21 mouse cellular contexts compared by ENCODE assay signal in the genomic region with DNA sequence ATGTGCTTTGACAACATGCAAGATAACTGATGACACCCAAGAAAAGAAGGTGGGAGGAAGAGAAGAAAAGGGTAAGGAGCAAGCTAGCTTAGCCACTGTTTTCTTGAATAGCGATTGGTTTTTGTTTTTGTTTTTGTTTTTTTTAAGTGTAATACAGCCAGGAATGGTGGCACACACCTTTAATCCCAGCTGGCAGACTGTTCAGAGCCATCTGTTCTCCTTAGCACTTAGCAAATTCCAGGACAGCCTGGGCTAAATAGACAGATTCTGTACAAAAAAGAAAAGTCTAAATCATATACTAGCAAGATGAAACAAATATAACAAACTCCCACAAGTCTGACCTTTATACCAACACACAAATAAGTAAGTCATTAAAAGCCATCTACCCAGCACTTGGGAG. TPM values are rescaled to one million over a fixed set of nuclear protein-coding genes. Genes with fewer than 3 reads are reported as not detected.
DNase-seq lines count a peak whose midpoint lies in the region; ATAC-seq and TF ChIP-seq lines count a peak whose summit lies in the region.
"Had no signal": no experiment of that assay in that cellular context is flagged by ENCODE, and none has a peak within 500 bp of the region (broad histone marks: within the 10 kb centered on the region; RNA-seq: fewer than 3 reads in every experiment).

No protein-coding gene starts in this region.

- no peak overlapping the region for H3K4me2 ChIP-seq in kidney, embryonic 14.5 days (replicated peaks; ENCODE audit: low read depth, low read length)
- no peak overlapping the region for H3K4me2 ChIP-seq in hindbrain, embryonic 14.5 days (replicated peaks)
- H3K4me2 ChIP-seq: forebrain, embryonic 15.5 days; heart, embryonic 13.5 days had no signal

- H3K27me3 ChIP-seq in kidney, adult 2 months (replicated peaks; ENCODE audit: control insufficient read depth, insufficient read depth, low read length) = no peaks in the 10 kb centered on the region
- no peaks in the 10 kb centered on the region for H3K27me3 ChIP-seq in kidney, embryonic 14.5 days (ENCODE audit: control insufficient read depth, insufficient read depth, low read length)
- H3K27me3 ChIP-seq in hindbrain, embryonic 14.5 days (ENCODE audit: control insufficient read depth, insufficient read depth, low read length) = no peaks in the 10 kb centered on the region
- H3K27me3 ChIP-seq: forebrain, embryonic 15.5 days; heart, embryonic 13.5 days had no signal

- TF ChIP-seq CTCF in kidney, adult 2 months (conservative IDR thresholded peaks at IDR 0.05; ENCODE audit: insufficient read depth, insufficient read length, low read depth, low read length) = no peak

- no peak overlapping the region for H3K9ac ChIP-seq in kidney, embryonic 14.5 days (ENCODE audit: low read depth, low read length)
- H3K9ac ChIP-seq in hindbrain, embryonic 14.5 days = no peak overlapping the region
- H3K9ac ChIP-seq: forebrain, embryonic 15.5 days; heart, embryonic 13.5 days had no signal

- H3K4me1 ChIP-seq in kidney, adult 2 months (ENCODE audit: control insufficient read depth, insufficient read depth, low read length) = peaks cover 25% of the 10 kb centered on the region
- H3K4me1 ChIP-seq in kidney, embryonic 14.5 days (ENCODE audit: control insufficient read depth, insufficient read depth, low read length) = peaks cover 9% of the 10 kb centered on the region; the same call in 1 of the 2 replicates
- no peaks in the 10 kb centered on the region for H3K4me1 ChIP-seq in hindbrain, embryonic 14.5 days (replicated peaks; ENCODE audit: control insufficient read depth, insufficient read depth, low read length)

- H3K9me3 ChIP-seq in kidney, embryonic 14.5 days (ENCODE audit: control insufficient read depth, low read length) = no peaks in the 10 kb centered on the region
- no peaks in the 10 kb centered on the region for H3K9me3 ChIP-seq in hindbrain, embryonic 14.5 days (ENCODE audit: control insufficient read depth, low read length)
- H3K9me3 ChIP-seq: embryonic facial prominence, embryonic 10.5 days; forebrain, embryonic 15.5 days; G1E; heart, embryonic 13.5 days had no signal

- ATAC-seq in cerebellum, adult (ENCODE audit: insufficient number of reproducible peaks, low FRiP score, low TSS enrichment) = peak; percentile 52; the same call in 1 of the 2 replicates
- ATAC-seq in kidney, embryonic 14.5 days (ENCODE audit: low FRiP score, low TSS enrichment) = no peak
- ATAC-seq in hindbrain, embryonic 14.5 days (ENCODE audit: low FRiP score) = no peak
- ATAC-seq: CD4-positive, CD25-positive, alpha-beta regulatory T cell, adult 4 months; forebrain, embryonic 15.5 days; hindbrain, embryonic 16.5 days; inflammation-experienced regulatory T-cells, adult 6 months; intestine, postnatal 0 days had no signal

- TF ChIP-seq POLR2A in kidney, adult 2 months (IDR thresholded peaks at IDR 0.05; ENCODE audit: low read depth, low read length) = no peak

- WGBS in kidney, adult 2 months = 70% methylated on average over 1 of the region's 1 CpGs
- whole genome bisulfite sequencing in kidney, embryonic 14.5 days = 73% methylated on average over 1 of the region's 1 CpGs
- WGBS in hindbrain, embryonic 14.5 days = 80% methylated on average over 1 of the region's 1 CpGs

- no peaks in the 10 kb centered on the region for H3K36me3 ChIP-seq in kidney, adult 2 months (ENCODE audit: control insufficient read depth, insufficient read depth, low read length)
- H3K36me3 ChIP-seq in kidney, embryonic 14.5 days (ENCODE audit: control insufficient read depth, insufficient read depth, low read length) = no peaks in the 10 kb centered on the region
- no peaks in the 10 kb centered on the region for H3K36me3 ChIP-seq in hindbrain, embryonic 14.5 days (replicated peaks; ENCODE audit: control insufficient read depth, insufficient read depth)
- H3K36me3 ChIP-seq: embryonic facial prominence, embryonic 10.5 days; forebrain, embryonic 15.5 days; G1E; heart, embryonic 13.5 days had no signal

- DNase-seq in cerebellum, postnatal 4 days (ENCODE audit: low spot score in 2 of 2) = no peak
- no peak for DNase-seq in kidney, adult 2 months
- DNase-seq in cerebellum, adult 8-10 months = peak; percentile 53
- DNase-seq in cerebellum, postnatal 36 days = peak; percentile 41 to 52
- DNase-seq in adrenal gland, postnatal 14 days = no peak
- no peak for DNase-seq in hindbrain, embryonic 14.5 days (ENCODE audit: low spot score)
- DNase-seq: adrenal gland, adult 8-10 months; B cell, adult 2 months; gastrocnemius, postnatal 36 days; heart, adult 11 months; heart, postnatal 36 days had no signal

- H3K27ac ChIP-seq in kidney, adult 2 months (ENCODE audit: insufficient read depth, low read depth, low read length) = peak overlapping the region; percentile 22; the same call in 1 of the 2 replicates
- H3K27ac ChIP-seq in kidney, embryonic 14.5 days (ENCODE audit: low read depth, low read length) = no peak overlapping the region
- no peak overlapping the region for H3K27ac ChIP-seq in hindbrain, embryonic 14.5 days
- H3K27ac ChIP-seq: embryonic facial prominence, embryonic 10.5 days; forebrain, embryonic 15.5 days; heart, embryonic 13.5 days had no signal

- H3K4me3 ChIP-seq in kidney, adult 2 months (ENCODE audit: insufficient read depth, low read depth, low read length) = no peak overlapping the region
- H3K4me3 ChIP-seq in kidney, embryonic 14.5 days (ENCODE audit: low read length) = no peak overlapping the region
- no peak overlapping the region for H3K4me3 ChIP-seq in hindbrain, embryonic 14.5 days (replicated peaks; ENCODE audit: low read length)
- H3K4me3 ChIP-seq: embryonic facial prominence, embryonic 10.5 days; forebrain, embryonic 15.5 days; heart, embryonic 13.5 days had no signal

RNA-seq across cellular contexts. Expression of a gene that starts 50.4 kb away (rescaled TPM):
- 28.6 and 33.1 TPM in 2 replicates for polyA plus RNA-seq in kidney, adult 2 months (2012; rRNA removed)
- polyA plus RNA-seq in kidney, embryonic 14.5 days (2014; fragmentation: Nextera tagmentation; extraction: Ambion mirVana) = 10.6 and 14.5 TPM in 2 replicates
- 32.2 and 35.1 TPM in 2 replicates for total RNA-seq in adrenal gland, postnatal 14 days (2021)
- 9.0 and 9.1 TPM in 2 replicates for polyA plus RNA-seq in hindbrain, embryonic 14.5 days (2014; fragmentation: Nextera tagmentation; extraction: Ambion mirVana)

Comparison
In these comparisons a context has a peak if more than half of its experiments do, and no peak if none do; other contexts are left out.
1. DNase-seq: peak in cerebellum, adult 8-10 months (single experiment) and cerebellum, postnatal 36 days (2 of 2); none in cerebellum, postnatal 4 days (0 of 2), kidney, adult 2 months (single experiment), adrenal gland, postnatal 14 days (single experiment) and hindbrain, embryonic 14.5 days (single experiment).